Mouse (Mus musculus): ENCODE results near the gene Olfr1238. TPM values are rescaled to one million over a fixed set of nuclear protein-coding genes. Genes with fewer than 3 reads are reported as not detected.

Olfr1238 gene
- polyA plus RNA-seq (2016; fragmentation: Nextera tagmentation; extraction: Ambion mirVana), result not detected in 2 replicates

DNA sequence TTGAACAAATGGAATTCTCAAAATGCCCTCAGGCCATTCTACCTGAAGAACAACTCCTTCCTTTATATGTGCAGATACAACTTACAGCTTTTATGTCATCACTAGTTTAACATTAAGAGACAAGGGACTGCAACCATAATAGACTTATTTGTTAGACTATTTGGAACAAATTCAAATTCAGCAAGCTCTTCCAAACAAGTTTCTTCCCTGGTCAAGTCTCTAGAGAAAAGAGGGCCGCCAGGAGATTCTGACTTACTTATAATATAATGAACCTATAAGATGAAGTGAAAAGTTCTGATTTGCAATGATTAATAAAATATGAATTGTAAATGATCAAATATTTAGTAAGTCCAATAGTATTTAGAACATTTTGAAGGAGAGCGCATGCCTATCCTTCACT is at the start of gene Olfr1238:
TSS of gene Olfr1238 (minus strand) at position 101 of the 400 bp plus-strand sequence.
- no peak for ATAC-seq (ENCODE audit: insufficient number of reproducible peaks, insufficient read depth, low FRiP score, low TSS enrichment, low read depth)
- no peaks in the 10 kb centered on the region for H3K27me3 ChIP-seq
- no peaks in the 10 kb centered on the region for H3K9me3 ChIP-seq
- H3K4me1 ChIP-seq (replicated peaks), result no peaks in the 10 kb centered on the region
- WGBS, result 89% methylated on average over 2 of the region's 2 CpGs
- no peak within 1 kb of the TSS for H3K9ac ChIP-seq (replicated peaks)
- no peak within 1 kb of the TSS for H3K4me2 ChIP-seq
- H3K36me3 ChIP-seq, result no peaks in the 10 kb centered on the region
- H3K27ac ChIP-seq, result no peak within 1 kb of the TSS
- H3K4me3 ChIP-seq (replicated peaks), result no peak within 1 kb of the TSS

DNA sequence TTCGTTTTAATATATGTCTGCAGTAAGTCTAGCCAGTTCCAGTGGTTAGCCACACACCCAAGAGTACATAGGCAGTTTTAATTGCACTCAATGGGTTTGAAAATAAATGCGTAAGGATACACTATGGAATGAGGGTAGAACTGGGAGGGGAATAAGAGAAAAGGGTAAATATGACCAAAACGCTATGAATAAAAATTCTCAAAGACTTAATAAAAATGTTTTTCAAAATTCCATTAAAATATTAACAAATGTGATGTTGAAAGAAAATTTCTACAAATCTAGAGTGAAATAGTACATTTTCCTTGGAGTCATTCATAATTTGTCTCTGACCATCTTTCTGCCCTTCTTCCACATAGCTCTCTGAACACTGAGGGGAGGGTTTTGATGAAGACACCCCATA is 33.4 kb upstream of the Olfr1238 start, which contains the start of gene Olfr1240:
TSS of gene Olfr1240 (minus strand) at position 101 of the 400 bp plus-strand sequence.
- Histone ChIP-seq H3K4me1 (replicated peaks) (no peaks in the 10 kb centered on the region), H3K4me2 (no peak within 1 kb of the TSS), H3K9ac (replicated peaks) (no peak within 1 kb of the TSS), H3K9me3 (no peaks in the 10 kb centered on the region), H3K27ac (no peak within 1 kb of the TSS), H3K36me3 (no peaks in the 10 kb centered on the region), H3K4me3 (replicated peaks) (no peak within 1 kb of the TSS), H3K27me3 (no peaks in the 10 kb centered on the region)
- ATAC-seq (ENCODE audit: insufficient number of reproducible peaks, insufficient read depth, low FRiP score, low TSS enrichment, low read depth), result no peak
- 82% methylated on average over 3 of the region's 3 CpGs for WGBS

DNA sequence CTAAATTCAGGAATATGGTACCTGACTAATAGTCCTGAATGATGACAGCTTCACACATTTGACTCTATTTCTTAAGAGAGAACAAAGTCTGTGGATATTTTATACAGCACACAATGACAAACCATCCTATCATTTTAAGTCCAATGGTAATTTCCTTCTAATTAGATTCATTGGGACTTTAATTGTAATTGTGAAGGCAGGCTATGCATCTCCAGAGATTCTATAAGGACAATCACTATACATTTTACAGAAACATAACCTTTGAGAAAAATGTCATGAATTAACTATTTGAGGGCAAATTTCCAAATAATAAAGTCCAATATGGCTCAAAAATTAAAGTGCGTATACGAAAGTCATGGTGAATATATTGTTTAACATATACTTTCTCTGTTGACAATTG is 10.8 kb upstream of the Olfr1238 start, which contains the start of gene Olfr1239:
TSS of gene Olfr1239 (minus strand) at position 101 of the 400 bp plus-strand sequence.
- Histone ChIP-seq H3K9me3 (no peaks in the 10 kb centered on the region), H3K27me3 (no peaks in the 10 kb centered on the region), H3K4me2 (no peak within 1 kb of the TSS), H3K4me1 (replicated peaks) (no peaks in the 10 kb centered on the region), H3K9ac (replicated peaks) (no peak within 1 kb of the TSS), H3K4me3 (replicated peaks) (no peak within 1 kb of the TSS), H3K27ac (no peak within 1 kb of the TSS), H3K36me3 (no peaks in the 10 kb centered on the region)
- no peak for ATAC-seq (ENCODE audit: insufficient number of reproducible peaks, insufficient read depth, low FRiP score, low TSS enrichment, low read depth)
- 97% methylated on average over 2 of the region's 2 CpGs for WGBS

DNA sequence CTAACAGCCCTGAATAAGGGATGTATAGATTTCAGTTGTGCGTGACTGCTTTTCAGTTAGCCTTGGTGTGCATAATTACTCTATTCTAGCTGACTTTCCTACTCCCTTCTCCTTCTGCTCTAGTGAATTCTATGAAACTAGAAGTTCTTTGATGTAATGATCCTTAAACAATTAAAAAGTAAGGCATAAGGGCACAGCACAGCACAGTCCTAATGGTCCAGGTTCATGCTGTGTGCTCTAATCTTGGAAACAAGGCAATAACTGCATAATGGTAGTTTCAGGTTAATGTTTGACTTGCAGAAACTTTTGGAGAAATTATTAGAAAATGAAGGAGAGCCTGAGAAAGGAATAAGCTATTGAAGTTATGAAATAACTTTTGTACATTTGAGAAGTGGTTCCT is 5.1 kb upstream of the Olfr1238 start:
- no peak overlapping the region for H3K27ac ChIP-seq
- no peaks in the 10 kb centered on the region for H3K36me3 ChIP-seq
- no peak overlapping the region for H3K9ac ChIP-seq (replicated peaks)
- 85% methylated on average over 1 of the region's 1 CpGs for WGBS
- no peak for ATAC-seq (ENCODE audit: insufficient number of reproducible peaks, insufficient read depth, low FRiP score, low TSS enrichment, low read depth)
- no peaks in the 10 kb centered on the region for H3K4me1 ChIP-seq (replicated peaks)
- no peak overlapping the region for H3K4me2 ChIP-seq
- no peaks in the 10 kb centered on the region for H3K9me3 ChIP-seq
- no peaks in the 10 kb centered on the region for H3K27me3 ChIP-seq
- no peak overlapping the region for H3K4me3 ChIP-seq (replicated peaks)

DNA sequence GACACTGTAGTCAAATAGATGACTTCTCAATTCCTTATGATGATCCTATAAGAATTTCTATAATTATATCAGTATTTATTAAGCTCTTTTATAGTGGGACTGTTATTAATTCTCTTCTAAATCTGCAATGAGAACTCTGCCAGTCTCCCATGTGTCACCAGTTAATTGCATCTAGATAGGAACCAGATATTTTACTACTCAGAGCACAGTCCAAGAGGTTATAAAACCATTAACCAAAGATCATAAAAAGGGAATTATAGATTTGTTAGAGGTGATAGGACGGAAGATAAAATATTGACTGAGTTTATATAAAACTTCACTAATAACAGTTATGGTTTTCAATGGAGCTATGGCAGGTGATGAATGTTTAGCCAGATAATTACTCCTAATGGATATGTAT is 8.6 kb downstream of the Olfr1238 start:
- H3K27me3 ChIP-seq, result no peaks in the 10 kb centered on the region
- no peak overlapping the region for H3K4me3 ChIP-seq (replicated peaks)
- WGBS, result 79% methylated on average over 1 of the region's 1 CpGs
- no peak for ATAC-seq (ENCODE audit: insufficient number of reproducible peaks, insufficient read depth, low FRiP score, low TSS enrichment, low read depth)
- H3K4me2 ChIP-seq, result no peak overlapping the region
- no peaks in the 10 kb centered on the region for H3K4me1 ChIP-seq (replicated peaks)
- no peaks in the 10 kb centered on the region for H3K9me3 ChIP-seq
- H3K36me3 ChIP-seq, result no peaks in the 10 kb centered on the region
- no peak overlapping the region for H3K27ac ChIP-seq
- no peak overlapping the region for H3K9ac ChIP-seq (replicated peaks)

DNA sequence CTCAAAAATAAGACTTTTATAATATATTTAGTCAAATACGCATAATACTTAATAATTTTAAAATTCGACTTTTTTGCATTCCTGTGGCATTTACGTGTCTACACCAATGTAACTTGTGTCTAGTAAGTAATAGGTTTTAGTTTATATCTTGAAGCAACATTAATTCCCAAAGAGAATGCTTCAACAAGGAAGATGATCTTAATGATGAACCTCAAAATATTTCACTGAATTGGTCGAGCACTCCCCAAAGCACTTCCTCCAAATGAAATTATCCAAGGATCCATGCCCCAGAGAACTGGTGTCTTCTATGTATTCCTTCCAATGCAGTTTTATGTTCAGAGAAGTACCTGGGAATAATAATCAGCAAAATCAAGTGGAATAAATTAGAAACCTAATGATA is 44.7 kb downstream of the Olfr1238 start, which contains the start of gene Olfr1234:
TSS of gene Olfr1234 (minus strand) at position 101 of the 400 bp plus-strand sequence.
- no peaks in the 10 kb centered on the region for H3K36me3 ChIP-seq
- no peak within 1 kb of the TSS for H3K27ac ChIP-seq
- 92% methylated on average over 4 of the region's 4 CpGs for WGBS
- H3K9me3 ChIP-seq, result no peaks in the 10 kb centered on the region
- ATAC-seq (ENCODE audit: insufficient number of reproducible peaks, insufficient read depth, low FRiP score, low TSS enrichment, low read depth), result no peak
- no peaks in the 10 kb centered on the region for H3K4me1 ChIP-seq (replicated peaks)
- no peaks in the 10 kb centered on the region for H3K27me3 ChIP-seq
- H3K9ac ChIP-seq (replicated peaks), result no peak within 1 kb of the TSS
- H3K4me3 ChIP-seq (replicated peaks), result no peak within 1 kb of the TSS
- H3K4me2 ChIP-seq, result no peak within 1 kb of the TSS

Other genes with a start within 250 kb of the Olfr1238 start
- not detected in 2 replicates for gene Olfr1224-ps1, start 245.6 kb downstream of the Olfr1238 start, polyA plus RNA-seq (2016; fragmentation: Nextera tagmentation; extraction: Ambion mirVana)
- not detected in 2 replicates for gene Olfr1225, start 235.0 kb downstream of the Olfr1238 start, polyA plus RNA-seq (2016; fragmentation: Nextera tagmentation; extraction: Ambion mirVana)
- gene Olfr1226, start 209.6 kb downstream of the Olfr1238 start, polyA plus RNA-seq (2016; fragmentation: Nextera tagmentation; extraction: Ambion mirVana), result not detected in 2 replicates
- gene Olfr1228, start 155.6 kb downstream of the Olfr1238 start, polyA plus RNA-seq (2016; fragmentation: Nextera tagmentation; extraction: Ambion mirVana), result not detected in 2 replicates
- gene Olfr1229, start 121.7 kb downstream of the Olfr1238 start, polyA plus RNA-seq (2016; fragmentation: Nextera tagmentation; extraction: Ambion mirVana), result not detected in 2 replicates
- gene Olfr1230, start 112.4 kb downstream of the Olfr1238 start, polyA plus RNA-seq (2016; fragmentation: Nextera tagmentation; extraction: Ambion mirVana), result not detected in 2 replicates
- gene Olfr1231, start 102.6 kb downstream of the Olfr1238 start, polyA plus RNA-seq (2016; fragmentation: Nextera tagmentation; extraction: Ambion mirVana), result not detected in 2 replicates
- gene Olfr1232, start 80.0 kb downstream of the Olfr1238 start, polyA plus RNA-seq (2016; fragmentation: Nextera tagmentation; extraction: Ambion mirVana), result not detected in 2 replicates
- not detected in 2 replicates for gene Olfr1233, start 67.3 kb downstream of the Olfr1238 start, polyA plus RNA-seq (2016; fragmentation: Nextera tagmentation; extraction: Ambion mirVana)
- gene Olfr1234, start 44.8 kb downstream of the Olfr1238 start, polyA plus RNA-seq (2016; fragmentation: Nextera tagmentation; extraction: Ambion mirVana), result not detected in 2 replicates
- gene Olfr1239, start 10.7 kb upstream of the Olfr1238 start, polyA plus RNA-seq (2016; fragmentation: Nextera tagmentation; extraction: Ambion mirVana), result not detected in 2 replicates
- gene Olfr1240, start 33.3 kb upstream of the Olfr1238 start, polyA plus RNA-seq (2016; fragmentation: Nextera tagmentation; extraction: Ambion mirVana), result not detected in 2 replicates
- not detected in 2 replicates for gene Olfr1241, start 77.5 kb upstream of the Olfr1238 start, polyA plus RNA-seq (2016; fragmentation: Nextera tagmentation; extraction: Ambion mirVana)
- not detected in 2 replicates for gene Olfr1242, start 88.7 kb upstream of the Olfr1238 start, polyA plus RNA-seq (2016; fragmentation: Nextera tagmentation; extraction: Ambion mirVana)
- gene Olfr1243, start 121.8 kb upstream of the Olfr1238 start, polyA plus RNA-seq (2016; fragmentation: Nextera tagmentation; extraction: Ambion mirVana), result not detected in 2 replicates
- gene Olfr1245, start 168.8 kb upstream of the Olfr1238 start, polyA plus RNA-seq (2016; fragmentation: Nextera tagmentation; extraction: Ambion mirVana), result not detected in 2 replicates
- not detected in 2 replicates for gene Olfr1246, start 183.5 kb upstream of the Olfr1238 start, polyA plus RNA-seq (2016; fragmentation: Nextera tagmentation; extraction: Ambion mirVana)
- not detected in 2 replicates for gene Olfr1247, start 204.5 kb upstream of the Olfr1238 start, polyA plus RNA-seq (2016; fragmentation: Nextera tagmentation; extraction: Ambion mirVana)
- gene Olfr1248, start 208.6 kb upstream of the Olfr1238 start, polyA plus RNA-seq (2016; fragmentation: Nextera tagmentation; extraction: Ambion mirVana), result not detected in 2 replicates
- not detected in 2 replicates for gene Olfr1249, start 225.3 kb upstream of the Olfr1238 start, polyA plus RNA-seq (2016; fragmentation: Nextera tagmentation; extraction: Ambion mirVana)

Measured in limb, embryonic 12.5 days (tissue).